Mouse (Mus musculus) intestine, postnatal 0 days (tissue): ENCODE measurements at regions not wholly inside any gene's neighbourhood (a gene's known extent, or its start where the extent isn't known, plus 50 kb on each side); places are given as distances from the start of the nearest gene placed in this dataset.

Experiments
- ATAC-seq: fragments of 200-750 bp; cut with Nextera tagmentation; 2 replicates; pipeline ENCODE4 v1.8.0; 2017; ENCODE audit warnings: mild to moderate bottlenecking, moderate TSS enrichment, moderate library complexity
- H3K27ac ChIP-seq: fragments of 300-500 bp; sonication (generic); 2 replicates; pipeline ENCODE4 v1.5.1; 2014; ENCODE audit warnings: mild to moderate bottlenecking, low read depth, low read length, moderate library complexity
- H3K27me3 ChIP-seq: fragments of 300-500 bp; sonication (generic); replicated peaks from 2 replicates; pipeline ENCODE4 v1.6.1; 2014; ENCODE audit warnings: low read length, mixed read lengths; ENCODE audit not compliant: control insufficient read depth, insufficient read depth
- H3K36me3 ChIP-seq: fragments of 300-500 bp; sonication (generic); 2 replicates; pipeline ENCODE4 v1.6.1; 2014; ENCODE audit warnings: mild to moderate bottlenecking, moderate library complexity; ENCODE audit not compliant: control insufficient read depth, insufficient read depth
- H3K4me1 ChIP-seq: fragments of 300-500 bp; sonication (generic); replicated peaks from 2 replicates; pipeline ENCODE4 v1.6.1; 2014; ENCODE audit warnings: antibody characterized with exemption, low read length, mixed read lengths; ENCODE audit not compliant: control insufficient read depth, insufficient read depth
- H3K4me2 ChIP-seq: fragments of 300-500 bp; sonication (generic); replicated peaks from 2 replicates; pipeline ENCODE4 v1.6.1; 2014; ENCODE audit warnings: low read depth, mild to moderate bottlenecking, moderate library complexity
- H3K4me3 ChIP-seq: fragments of 300-500 bp; sonication (generic); 2 replicates; pipeline ENCODE4 v1.5.1; 2014; ENCODE audit warnings: low read depth, low read length
- H3K9ac ChIP-seq: fragments of 300-500 bp; sonication (generic); 2 replicates; pipeline ENCODE4 v1.6.1; 2014; ENCODE audit warnings: mild to moderate bottlenecking, low read depth, low read length
- H3K9me3 ChIP-seq: fragments of 300-500 bp; sonication (generic); 2 replicates; pipeline ENCODE4 v1.6.1; 2016; ENCODE audit warnings: mixed run types; ENCODE audit not compliant: control insufficient read depth
- CTCF ChIP-seq: sonication (generic); IDR thresholded peaks from 2 replicates; pipeline ENCODE4 v1.5.1; 2016; ENCODE audit warnings: low read depth, mild to moderate bottlenecking, control low read depth, antibody characterized with exemption, moderate library complexity
- WGBS: fragments of 180-500 bp; shearing (Covaris S2); extraction: QIAGEN DNeasy Blood & Tissue Kit; methylation state at CpG from one replicate; pipeline ENCODE4 v1.1.7; 2014; 5-methylcytosine and 5-hydroxymethylcytosine counted together

DNA sequence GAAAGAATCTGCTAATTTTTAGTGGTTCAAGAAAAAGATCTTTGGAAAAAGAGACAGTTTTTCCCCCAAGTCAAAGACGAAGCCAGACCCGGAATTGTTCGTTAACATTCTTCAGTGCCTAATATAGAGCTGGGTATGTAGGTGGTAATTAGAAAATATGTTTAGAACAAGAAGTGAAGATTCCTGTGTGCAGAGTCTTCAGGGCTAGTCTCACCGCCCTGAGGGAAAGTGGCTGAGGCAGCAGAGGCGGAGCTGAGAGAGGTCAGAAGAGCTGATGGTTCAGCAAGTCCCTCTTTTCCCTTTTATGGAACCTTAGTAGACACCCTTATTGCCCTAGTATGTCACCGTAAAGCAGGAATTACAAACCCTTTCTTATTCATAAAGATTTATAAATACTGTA lies 232.0 kb downstream of the Pten start:
- Histone ChIP-seq H3K27me3 (no peaks in the 10 kb centered on the region), H3K9ac (no peak overlapping the region), H3K27ac (no peak overlapping the region), H3K9me3 (no peaks in the 10 kb centered on the region), H3K4me2 (no peak overlapping the region), H3K36me3 (no peaks in the 10 kb centered on the region), H3K4me1 (no peaks in the 10 kb centered on the region), H3K4me3 (no peak overlapping the region)
- 77% methylated on average over 6 of the region's 6 CpGs for WGBS
- ATAC-seq: no peak
- no peak for TF ChIP-seq CTCF

GRCm38 (mm10) chr19:32990576-32990975 lies 233.3 kb downstream of the Pten start:
- no peak for ATAC-seq
- no peak for TF ChIP-seq CTCF
- Histone ChIP-seq H3K27ac (no peak overlapping the region), H3K36me3 (no peaks in the 10 kb centered on the region), H3K27me3 (no peaks in the 10 kb centered on the region), H3K9me3 (no peaks in the 10 kb centered on the region), H3K4me2 (no peak overlapping the region), H3K4me1 (no peaks in the 10 kb centered on the region), H3K9ac (no peak overlapping the region), H3K4me3 (no peak overlapping the region)
- 80% methylated on average over 6 of the region's 6 CpGs for WGBS

- Histone ChIP-seq H3K4me2 (peak overlapping the region; percentile 13; the same call in 1 of the 2 replicates), H3K27me3 (no peaks in the 10 kb centered on the region), H3K36me3 (no peaks in the 10 kb centered on the region), H3K4me1 (no peaks in the 10 kb centered on the region), H3K4me3 (no peak overlapping the region), H3K27ac (no peak overlapping the region), H3K9me3 (no peaks in the 10 kb centered on the region), H3K9ac (no peak overlapping the region)
- no peak for ATAC-seq
- TF ChIP-seq CTCF: no peak
- 55% methylated on average over 2 of the region's 3 CpGs for WGBS
These were observed 241.4 kb downstream of the Pten start for GRCm38 (mm10) chr19:32998576-32999170.

DNA sequence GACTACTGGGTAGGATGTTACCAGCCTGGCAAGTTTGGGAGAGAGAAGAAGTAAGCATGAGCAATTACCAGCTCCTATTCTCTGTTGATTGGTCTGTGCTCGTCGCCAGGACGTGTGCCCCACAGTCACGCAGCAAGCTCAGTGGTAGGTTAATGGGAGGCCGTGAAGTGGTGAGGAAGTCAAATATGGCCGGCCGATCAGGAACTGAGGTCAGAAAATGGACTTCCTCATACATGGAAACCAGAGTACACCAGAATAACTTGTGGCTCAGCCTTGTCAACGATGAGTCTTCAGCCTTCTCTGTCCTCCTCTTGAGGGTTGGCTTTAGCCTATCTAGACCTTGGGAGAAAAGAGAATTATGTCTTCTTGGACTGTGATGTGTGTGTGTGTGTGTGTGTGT lies 250.3 kb downstream of the Pten start:
- no peaks in the 10 kb centered on the region for H3K9me3 ChIP-seq
- no peak overlapping the region for H3K9ac ChIP-seq
- H3K4me1 ChIP-seq: no peaks in the 10 kb centered on the region
- H3K27me3 ChIP-seq: no peaks in the 10 kb centered on the region
- WGBS: 93% methylated on average over 8 of the region's 8 CpGs
- H3K27ac ChIP-seq: no peak overlapping the region
- no peak overlapping the region for H3K4me3 ChIP-seq
- no peak overlapping the region for H3K4me2 ChIP-seq
- H3K36me3 ChIP-seq: no peaks in the 10 kb centered on the region
- no peak for ATAC-seq
- no peak for TF ChIP-seq CTCF

- 87% methylated on average over 4 of the region's 4 CpGs for WGBS
These were observed 250.8 kb downstream of the Pten start for GRCm38 (mm10) chr19:33008076-33008475.

GRCm38 (mm10) chr19:33008794-33009193 lies 251.5 kb downstream of the Pten start:
- Histone ChIP-seq H3K36me3 (no peaks in the 10 kb centered on the region), H3K27ac (no peak overlapping the region), H3K4me3 (no peak overlapping the region), H3K9me3 (no peaks in the 10 kb centered on the region), H3K9ac (no peak overlapping the region), H3K4me1 (no peaks in the 10 kb centered on the region), H3K27me3 (no peaks in the 10 kb centered on the region), H3K4me2 (no peak overlapping the region)
- TF ChIP-seq CTCF: no peak
- WGBS: 88% methylated on average over 1 of the region's 1 CpGs
- no peak for ATAC-seq

More at GRCm38 (mm10) chr19:33008076-33008475, 250.8 kb downstream of the Pten start:
- no peak overlapping the region for H3K9ac ChIP-seq
- no peak for ATAC-seq
- H3K27me3 ChIP-seq: no peaks in the 10 kb centered on the region
- no peak overlapping the region for H3K4me3 ChIP-seq
- no peaks in the 10 kb centered on the region for H3K9me3 ChIP-seq
- no peaks in the 10 kb centered on the region for H3K4me1 ChIP-seq
- TF ChIP-seq CTCF: no peak
- no peaks in the 10 kb centered on the region for H3K36me3 ChIP-seq
- no peak overlapping the region for H3K27ac ChIP-seq
- no peak overlapping the region for H3K4me2 ChIP-seq
